Mouse (Mus musculus): ENCODE data around the gene Aup1.

Aup1 gene

GRCm38 (mm10) chr6:83054074-83054851, at the start of gene Aup1:
Aup1 (plus strand) TSS chr6:83054521.
- DNase-seq: peak; percentile 97 to 98

GRCm38 (mm10) chr6:83004872-83005271, 49.4 kb upstream of the Aup1 start:
- DNase-seq: peak; percentile 71 to 78

GRCm38 (mm10) chr6:83005444-83006011, 48.8 kb upstream of the Aup1 start:
- DNase-seq: no peak

GRCm38 (mm10) chr6:83006114-83006513, 48.2 kb upstream of the Aup1 start:
- DNase-seq: no peak

- DNase-seq: peak; percentile 41 to 49
Measured at GRCm38 (mm10) chr6:83008659-83009058, 45.7 kb upstream of the Aup1 start.

- no peak for DNase-seq
Measured at GRCm38 (mm10) chr6:83010010-83010409, 44.3 kb upstream of the Aup1 start.

GRCm38 (mm10) chr6:83011255-83011654, 43.1 kb upstream of the Aup1 start:
- DNase-seq: no peak

GRCm38 (mm10) chr6:83011756-83012155, 42.6 kb upstream of the Aup1 start:
- DNase-seq: no peak

- DNase-seq: no peak
Measured at GRCm38 (mm10) chr6:83013444-83013843, 40.9 kb upstream of the Aup1 start.

GRCm38 (mm10) chr6:83014482-83015466, 39.5 kb upstream of the Aup1 start:
- no peak for DNase-seq

GRCm38 (mm10) chr6:83015749-83016148, 38.6 kb upstream of the Aup1 start:
- no peak for DNase-seq

- peak; percentile 33 to 63 for DNase-seq
Measured at GRCm38 (mm10) chr6:83017190-83017589, 37.1 kb upstream of the Aup1 start.

- no peak for DNase-seq
Measured at GRCm38 (mm10) chr6:83019044-83019443, 35.3 kb upstream of the Aup1 start.

GRCm38 (mm10) chr6:83020121-83020520, 34.2 kb upstream of the Aup1 start:
- DNase-seq: no peak

GRCm38 (mm10) chr6:83020836-83021593, 33.3 kb upstream of the Aup1 start:
- no peak for DNase-seq

- no peak for DNase-seq
Measured at GRCm38 (mm10) chr6:83023008-83023407, 31.3 kb upstream of the Aup1 start.

- DNase-seq: no peak
Measured at GRCm38 (mm10) chr6:83023786-83024185, 30.5 kb upstream of the Aup1 start.

- no peak for DNase-seq
Measured at GRCm38 (mm10) chr6:83024421-83024820, 29.9 kb upstream of the Aup1 start.

- no peak for DNase-seq
Measured at GRCm38 (mm10) chr6:83025221-83025620, 29.1 kb upstream of the Aup1 start.

- DNase-seq: no peak
Measured at GRCm38 (mm10) chr6:83027293-83027692, 27.0 kb upstream of the Aup1 start.

- peak in 1 of 2 experiments; percentile 46 for DNase-seq
Measured at GRCm38 (mm10) chr6:83027706-83028105, 26.6 kb upstream of the Aup1 start.

GRCm38 (mm10) chr6:83029777-83030176, 24.5 kb upstream of the Aup1 start:
- DNase-seq: no peak

GRCm38 (mm10) chr6:83031111-83031510, 23.2 kb upstream of the Aup1 start:
- no peak for DNase-seq
